Mouse (Mus musculus) cerebellum, adult 11 months (tissue): ENCODE measurements around the gene Syt8.
A peak's percentile ranks its signal among the peaks of the same experiment; 100 is the strongest.

ENCODE experiments used
- DNase-seq: peaks from one replicate; pipeline ENCODE4 v3.0.0; 2022

Gene Syt8

DNA sequence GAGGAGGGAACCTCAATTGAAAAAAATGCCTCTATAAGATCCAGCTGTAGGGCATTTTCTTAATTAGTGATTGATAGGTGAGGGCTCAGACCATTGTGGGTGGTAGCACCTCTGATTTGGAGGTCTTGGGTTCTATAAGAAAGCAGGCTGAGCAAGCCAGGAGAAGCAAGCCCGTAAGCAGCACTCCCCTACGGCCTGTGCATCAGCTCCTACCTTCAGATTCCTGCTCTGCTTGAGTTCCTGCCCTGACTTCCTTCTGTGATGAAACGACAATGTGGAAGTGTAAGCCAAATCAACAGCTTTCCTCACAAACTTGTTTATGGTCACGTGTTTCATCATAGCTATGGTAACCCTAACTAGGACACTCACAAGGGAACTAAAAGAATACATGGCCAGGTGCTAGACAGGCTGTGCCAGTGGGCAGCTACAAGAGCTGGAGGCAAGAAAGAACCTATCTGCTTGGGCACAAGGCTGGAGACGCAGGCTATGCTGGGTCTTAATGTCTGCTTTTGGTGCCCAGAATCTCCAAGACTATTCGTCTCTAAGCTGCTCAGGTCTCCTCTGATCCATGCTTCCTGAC, 14.5 kb downstream of the Syt8 start:
- no peak for DNase-seq

DNA sequence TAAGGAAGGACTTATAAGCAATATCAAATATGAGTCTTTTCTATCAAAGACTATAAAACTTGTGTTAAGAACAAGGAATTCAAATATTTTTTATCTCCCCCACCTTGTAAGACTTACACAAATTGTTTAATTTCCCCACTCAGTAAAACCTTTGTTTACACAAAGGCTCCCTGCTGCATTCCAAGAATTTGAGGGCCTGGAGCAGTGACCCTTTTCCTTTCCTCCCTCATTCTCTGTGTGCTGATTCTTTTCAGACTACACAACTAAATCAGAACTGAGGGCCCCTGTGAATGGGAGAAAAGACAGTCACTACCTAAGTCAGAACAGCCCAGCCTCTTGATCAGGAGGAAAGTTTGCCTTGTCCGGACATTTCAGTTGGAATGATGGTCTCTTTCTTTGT, 20.1 kb downstream of the Syt8 start:
- DNase-seq, result no peak

DNA sequence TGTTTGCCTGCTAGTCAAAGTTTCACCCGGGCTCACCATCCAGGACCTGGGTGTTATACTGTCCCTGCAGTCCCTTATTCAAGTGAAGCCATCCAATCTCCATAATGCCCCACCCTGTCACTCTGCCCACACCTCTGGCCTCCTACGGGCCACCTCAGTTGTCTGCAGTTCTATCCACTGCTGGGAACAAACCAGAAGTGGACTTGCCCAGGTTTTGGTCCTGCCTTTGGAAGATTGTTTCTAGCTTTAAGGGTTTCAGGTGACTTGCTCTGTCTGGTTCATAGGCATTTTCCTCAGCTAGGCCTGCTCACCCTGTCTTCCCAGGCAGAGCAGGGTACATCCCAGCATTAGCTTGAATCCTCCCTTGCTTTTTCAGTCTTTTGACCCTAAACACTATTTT, 20.6 kb downstream of the Syt8 start:
- DNase-seq, result peak; percentile 1

DNA sequence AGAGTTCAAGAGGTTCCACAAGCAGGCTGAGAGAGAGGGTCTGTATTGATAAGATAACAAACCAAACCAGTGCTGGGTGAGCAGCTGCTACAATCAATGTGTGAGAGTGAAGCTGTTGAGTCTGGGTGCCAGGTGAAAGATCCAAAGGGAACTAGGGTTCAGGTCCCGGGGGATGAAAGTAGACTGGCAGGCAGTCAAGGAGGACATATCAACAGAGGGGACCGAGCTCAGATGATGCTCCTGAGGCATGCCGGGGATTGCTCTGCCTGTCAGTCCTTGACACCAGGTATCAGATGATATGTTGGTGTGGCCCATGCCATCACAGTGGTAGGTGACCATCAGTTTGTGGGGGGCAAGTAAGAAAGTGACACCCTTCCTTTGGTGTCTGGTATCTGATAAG, 22.2 kb downstream of the Syt8 start:
- peak; percentile 34 for DNase-seq

DNA sequence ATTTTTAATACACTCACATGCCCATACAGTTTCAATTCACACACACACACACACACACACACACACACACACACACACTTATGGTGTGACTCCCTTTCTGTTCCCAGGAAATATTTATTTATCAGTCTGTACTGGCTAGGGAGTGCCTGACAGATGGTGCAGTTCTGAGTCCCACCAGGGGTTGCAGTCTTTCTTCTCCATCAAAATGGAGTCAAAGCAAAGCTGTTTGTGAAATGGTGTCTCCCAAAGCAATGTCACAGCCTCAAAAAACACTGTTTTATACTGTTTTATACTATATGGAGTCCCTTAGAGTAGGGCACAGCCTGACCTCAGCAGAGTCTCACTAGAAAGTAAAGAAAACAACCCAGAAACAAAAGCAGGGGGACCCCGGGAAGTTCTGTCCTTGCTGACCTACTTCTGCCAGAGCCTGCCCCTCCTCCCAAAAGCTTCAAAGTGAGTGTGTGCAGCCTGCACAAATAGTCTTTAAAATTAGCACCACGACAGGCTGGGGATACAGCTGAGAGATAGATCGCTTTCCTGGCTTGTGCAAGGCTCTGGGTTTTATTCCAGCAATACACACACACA, 22.7 kb downstream of the Syt8 start:
- DNase-seq, result peak; percentile 75

DNA sequence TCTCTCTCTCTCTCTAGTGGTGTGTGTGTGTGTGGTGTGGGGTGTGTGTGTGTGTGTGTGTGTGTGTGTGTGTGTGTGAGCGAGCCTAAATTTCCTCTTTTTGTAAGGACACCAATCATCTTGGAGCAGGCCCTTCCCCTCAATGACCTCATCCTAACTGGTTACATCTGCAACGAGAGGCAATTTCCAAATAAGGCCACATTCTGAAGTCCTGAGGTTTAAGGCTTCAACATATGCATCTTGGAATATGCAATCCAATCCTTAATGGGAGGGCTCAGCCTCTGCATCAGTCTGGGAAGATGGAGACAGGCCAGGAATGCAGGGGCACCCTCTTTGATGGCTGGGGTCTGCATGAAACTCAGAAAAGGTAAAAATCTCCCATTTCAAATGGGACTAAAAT, 23.4 kb downstream of the Syt8 start:
- DNase-seq, result no peak

DNA sequence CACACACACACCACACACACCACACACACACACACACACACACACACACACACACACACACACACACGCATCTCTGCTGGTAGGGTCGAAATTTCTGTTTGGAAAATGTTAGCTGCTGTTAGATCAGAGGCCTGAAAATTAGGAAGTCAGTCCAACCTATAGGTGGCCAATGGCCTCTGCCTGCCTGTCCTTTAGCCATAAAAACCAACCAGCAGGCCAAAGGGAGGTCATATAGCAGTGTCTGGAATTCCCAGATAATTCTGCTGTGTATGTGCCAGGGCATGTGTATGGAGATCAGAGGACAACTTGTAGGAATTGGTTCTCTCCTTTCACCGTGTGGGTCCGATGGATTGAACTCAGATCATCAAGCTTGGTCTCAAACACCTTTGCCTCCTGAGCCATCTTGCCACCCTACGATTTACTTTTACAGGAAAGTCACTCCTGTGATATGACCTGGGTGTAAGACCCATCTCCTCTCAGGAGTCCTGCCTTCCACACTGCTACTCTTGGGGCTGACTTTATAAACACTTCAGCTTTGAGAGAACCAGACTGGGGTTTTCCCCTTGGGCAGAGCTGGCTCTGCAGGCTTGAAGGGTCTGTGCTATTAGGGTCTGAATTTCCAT, 24.1 kb downstream of the Syt8 start:
- no peak for DNase-seq

DNA sequence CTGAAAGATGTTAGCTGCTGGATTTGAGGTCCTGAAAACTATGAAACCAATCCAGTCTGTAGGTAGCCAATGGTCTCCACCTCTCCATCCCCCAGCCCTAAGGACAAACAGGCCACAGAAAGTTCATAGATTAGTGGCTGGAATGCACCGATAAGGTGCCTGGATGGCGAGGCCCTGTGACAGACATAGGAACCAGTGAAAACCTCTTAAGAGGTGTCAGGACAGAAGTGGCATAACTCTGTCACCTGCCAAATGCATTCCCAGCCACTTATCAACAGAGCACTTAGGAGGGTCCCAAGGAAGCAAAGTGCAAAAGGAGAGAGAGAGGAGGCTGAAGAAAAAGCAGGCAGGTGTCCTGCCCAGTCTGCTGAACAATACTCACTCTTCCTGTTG, 24.6 kb downstream of the Syt8 start:
- no peak for DNase-seq

DNA sequence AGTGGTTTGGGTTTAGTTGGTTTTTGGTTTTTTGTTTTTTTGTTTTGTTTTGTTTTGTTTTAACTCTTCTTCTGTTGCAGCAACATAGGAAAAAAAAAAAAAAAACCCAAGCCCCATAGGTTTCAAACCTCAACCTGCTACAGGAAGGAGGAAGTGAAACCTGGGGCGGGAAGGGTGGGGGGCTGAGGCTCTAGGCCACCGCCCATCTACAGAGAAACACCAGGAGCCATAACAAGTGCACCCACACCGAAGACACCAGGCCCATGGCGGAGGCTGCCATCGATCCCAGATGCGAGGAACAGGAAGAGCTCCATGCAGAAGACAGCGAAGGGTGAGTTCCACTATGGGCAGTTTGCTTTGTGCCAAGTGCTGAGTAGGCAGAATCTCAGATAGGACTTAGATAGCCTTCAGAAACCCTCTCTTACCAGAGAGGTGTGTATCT, 26.0 kb downstream of the Syt8 start, which contains the start of gene Lsp1:
Lsp1 (plus strand) TSS at position 174 of the 442 bp plus-strand sequence.
- no peak for DNase-seq

DNA sequence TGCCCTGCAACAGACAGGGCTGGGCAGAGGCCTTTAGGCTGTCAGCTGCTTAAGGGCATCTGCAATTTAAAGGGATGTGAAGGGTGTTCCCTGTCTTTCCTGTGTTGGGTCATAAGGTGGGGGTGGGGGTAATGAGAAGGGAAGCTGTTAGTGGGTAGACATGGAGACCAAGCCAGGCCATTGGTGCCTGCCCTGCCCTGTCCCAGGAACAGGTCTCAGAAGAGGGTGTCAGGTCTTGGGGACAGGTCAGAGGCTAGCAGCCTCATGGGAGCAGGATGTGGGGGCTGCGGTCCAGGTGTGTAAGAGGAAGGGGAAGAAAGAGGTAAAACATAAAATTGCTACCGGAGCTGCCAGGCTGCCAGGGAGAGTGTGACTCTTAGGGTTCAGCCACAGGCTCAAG, 26.8 kb downstream of the Syt8 start:
- DNase-seq, result no peak

DNA sequence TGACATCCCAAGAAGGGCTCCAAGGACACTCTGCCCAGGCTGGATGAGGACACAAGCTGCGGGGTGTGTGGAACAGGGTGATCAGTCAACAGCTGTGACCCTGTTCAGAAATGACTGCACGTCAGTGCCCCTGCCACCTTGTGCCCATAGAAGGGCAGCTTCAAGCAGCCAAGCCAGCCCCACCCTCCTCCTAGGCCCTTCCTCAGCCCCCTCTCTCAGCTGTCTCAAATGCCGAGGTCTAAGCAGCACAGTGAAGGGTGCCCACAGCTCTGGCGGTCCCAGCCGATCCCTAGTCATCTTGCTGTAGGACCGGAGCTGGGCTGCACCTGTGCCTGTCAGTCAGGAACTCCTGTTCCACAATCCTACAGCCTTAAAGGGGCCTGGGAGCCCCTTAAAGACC, 27.5 kb downstream of the Syt8 start:
- no peak for DNase-seq

DNA sequence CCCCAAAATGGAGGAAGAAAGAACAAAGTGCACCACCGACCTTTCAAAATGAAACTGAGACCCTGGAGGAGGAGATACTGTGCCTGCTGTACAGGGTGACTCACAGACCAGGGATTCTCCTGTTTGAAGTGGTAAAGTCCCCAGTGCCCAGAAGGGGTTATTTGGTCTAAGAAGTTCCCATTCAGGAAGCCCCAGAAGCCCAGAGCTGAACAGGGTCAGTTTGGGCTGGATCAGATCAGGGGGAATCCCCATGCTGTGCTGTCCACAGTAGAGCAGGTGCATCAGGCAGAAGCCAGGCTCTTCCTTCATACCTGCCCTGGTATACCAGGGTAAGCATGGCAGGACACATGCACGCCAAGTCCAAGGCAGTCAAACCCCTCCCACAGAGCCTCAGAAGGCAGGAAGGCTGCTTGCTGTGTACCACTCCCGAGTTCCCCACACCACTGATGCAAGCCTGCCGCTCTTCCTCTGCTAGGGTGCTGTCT, 28.0 kb downstream of the Syt8 start:
- DNase-seq, result no peak

DNA sequence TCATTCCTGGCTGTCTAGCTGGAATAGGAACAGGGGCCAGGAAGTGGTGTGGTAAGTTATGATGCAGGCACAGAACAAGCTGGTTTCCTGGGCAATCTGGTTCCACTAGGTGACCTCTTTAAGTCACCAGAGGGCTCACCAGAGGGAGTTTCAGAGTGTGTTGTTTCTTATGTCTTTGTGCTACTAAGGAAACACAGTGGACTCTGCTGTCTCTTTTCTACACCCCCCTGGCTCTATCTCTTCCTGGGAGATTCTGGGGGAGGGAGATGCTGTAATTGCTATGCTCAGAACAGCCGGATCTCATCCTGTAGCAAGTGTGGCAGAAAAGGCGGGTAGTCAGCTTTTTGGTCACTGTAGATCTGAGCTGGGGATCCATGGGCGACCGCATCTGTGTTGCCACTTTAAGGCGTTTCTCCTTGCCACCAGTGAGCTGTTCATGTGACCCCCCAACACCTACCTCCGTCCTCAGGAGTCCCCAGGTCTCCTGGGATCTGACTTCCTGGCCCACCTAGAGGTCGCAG, 35.6 kb downstream of the Syt8 start:
- DNase-seq, result no peak

DNA sequence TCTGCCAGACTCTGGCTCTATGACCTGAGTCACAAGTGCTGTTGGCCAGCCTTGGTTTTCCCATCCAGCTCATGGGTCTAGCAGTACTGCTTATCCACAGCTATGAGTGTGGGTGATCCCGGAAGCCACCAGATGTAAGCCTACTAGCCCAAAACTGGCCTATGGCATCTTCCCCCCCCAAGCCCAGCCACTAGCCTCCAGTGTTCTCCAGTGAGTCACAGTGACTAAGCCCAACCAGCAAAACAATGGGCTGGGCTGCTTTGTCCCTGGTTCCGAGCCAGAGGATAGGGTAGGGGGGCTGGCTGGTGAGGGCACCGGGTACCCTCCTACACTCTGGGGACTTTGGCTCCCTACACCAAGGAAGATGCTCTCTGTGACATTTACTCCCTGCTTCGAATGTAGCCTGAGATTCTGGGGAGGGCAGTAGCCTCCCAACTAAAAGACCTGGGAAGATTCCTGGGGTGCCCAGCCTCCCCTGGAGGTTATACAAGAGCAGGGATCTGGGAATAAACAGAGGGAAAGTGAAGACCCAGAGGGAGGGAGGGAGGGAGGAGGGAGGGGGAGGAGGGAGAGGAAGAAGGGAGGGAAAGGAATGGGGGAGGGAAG, 36.3 kb downstream of the Syt8 start:
- DNase-seq, result no peak

DNA sequence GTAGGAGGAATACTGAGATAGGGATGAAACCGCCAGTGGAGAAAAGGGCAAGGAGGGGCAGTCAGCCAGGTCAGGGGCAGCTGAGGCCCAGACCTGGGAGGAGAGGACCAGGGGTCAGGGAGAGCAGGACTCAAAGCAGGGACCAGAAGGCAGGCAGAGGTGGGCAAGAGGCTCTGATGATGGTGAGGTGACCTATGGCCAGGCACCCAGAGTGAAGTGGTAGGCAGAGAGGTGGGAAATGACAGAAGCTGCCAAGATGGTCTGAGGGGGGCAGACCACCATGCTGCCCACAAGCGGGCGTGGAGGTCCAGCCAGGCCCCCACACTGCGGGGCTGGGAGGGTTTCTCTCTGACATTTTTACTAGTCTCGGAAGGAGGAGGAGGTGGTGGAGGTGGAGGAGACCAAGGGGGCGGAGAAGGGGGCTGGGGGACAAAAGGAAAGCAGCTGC, 36.8 kb downstream of the Syt8 start:
- DNase-seq, result no peak

DNA sequence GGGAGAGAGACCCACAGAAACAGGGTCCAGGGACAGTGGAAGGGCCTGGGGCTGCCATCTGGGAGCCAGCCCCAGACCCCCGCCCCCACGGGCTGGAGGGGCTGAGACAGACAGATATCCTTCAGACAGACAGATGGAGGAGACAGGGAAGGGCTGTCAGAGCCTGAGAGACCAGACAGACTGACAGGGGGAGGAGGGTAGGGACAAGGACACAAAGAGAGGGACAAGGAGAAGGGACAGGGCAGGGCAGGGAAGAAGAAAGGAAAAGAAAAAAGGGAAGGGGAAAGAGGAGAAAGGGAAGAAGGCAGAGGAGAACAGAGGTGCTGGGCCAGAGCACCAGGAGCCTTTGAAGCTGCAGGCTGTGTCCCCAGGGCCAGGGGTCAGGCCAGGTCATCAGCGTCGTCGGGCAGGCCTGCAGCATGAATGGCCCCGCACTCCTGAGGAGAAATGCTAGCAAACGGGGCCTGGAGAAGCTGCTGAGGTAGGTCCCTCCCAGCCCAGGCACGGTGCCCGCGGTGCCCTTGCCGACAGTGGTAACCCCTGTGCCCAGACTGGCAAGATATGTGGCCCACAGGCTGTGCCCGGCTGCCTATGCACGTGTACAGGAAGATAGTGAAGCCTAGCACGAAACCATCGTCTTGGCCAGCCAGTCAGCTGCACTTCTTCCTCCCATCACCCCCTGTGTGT, 37.4 kb downstream of the Syt8 start:
- DNase-seq, result no peak

DNA sequence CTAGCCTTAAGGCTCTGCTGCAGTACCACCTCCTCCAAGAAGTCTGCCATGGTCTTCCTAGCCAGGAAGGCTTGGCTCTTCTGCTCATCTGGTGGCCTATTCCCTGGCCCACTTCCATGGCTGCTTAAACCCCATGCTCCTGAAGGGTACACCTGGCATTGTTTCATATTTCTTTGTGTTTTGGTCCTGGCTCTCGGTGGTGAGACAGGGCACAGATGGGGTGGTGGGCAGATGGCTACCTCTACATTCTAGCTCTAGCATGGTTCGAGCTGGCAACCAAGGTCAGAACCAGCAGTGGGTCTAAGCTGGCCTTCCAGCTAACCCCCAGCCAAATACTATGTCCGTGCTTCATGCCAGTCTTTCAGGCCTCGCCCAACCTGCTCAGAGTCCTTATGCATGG, 38.3 kb downstream of the Syt8 start:
- no peak for DNase-seq

DNA sequence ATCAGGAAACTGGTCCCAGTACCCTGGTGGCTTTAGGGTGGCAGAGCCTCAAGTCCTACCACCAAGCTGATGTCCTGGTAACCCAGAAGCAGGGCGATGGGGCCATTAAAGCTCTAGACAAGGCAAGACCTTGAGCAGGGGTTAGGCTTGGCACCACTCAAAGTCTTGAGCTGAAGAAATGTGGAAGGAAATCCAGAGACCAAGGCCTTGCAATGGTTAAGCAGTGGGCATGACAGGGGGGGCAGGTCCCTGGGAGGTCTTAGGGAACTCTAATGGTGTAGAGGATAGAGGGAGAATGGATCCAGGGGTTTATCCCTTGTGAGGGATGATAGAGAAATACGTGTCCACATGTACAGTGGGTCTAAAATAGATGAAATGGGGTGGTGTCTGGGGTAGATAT, 38.8 kb downstream of the Syt8 start:
- no peak for DNase-seq

DNA sequence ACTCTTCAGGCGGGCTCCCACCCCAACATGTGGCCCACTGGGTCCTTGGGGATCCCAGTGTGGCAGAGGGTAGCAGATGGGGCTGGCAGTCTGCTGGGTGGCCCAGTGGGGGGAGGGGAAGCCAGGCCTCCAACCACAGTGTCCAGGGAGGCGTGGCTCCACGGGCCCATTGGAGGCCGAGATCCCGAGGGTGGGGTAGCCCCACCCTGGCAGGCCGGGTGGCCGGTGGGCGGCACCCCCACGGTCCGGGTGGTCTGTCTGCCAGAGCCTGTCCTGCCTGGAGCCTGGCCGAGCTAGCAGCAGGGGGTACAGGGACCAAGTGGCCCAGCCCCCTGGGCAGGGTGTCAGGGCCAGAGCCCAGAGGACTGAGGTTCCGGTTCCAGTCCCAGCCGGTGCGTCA, 40.1 kb downstream of the Syt8 start:
- no peak for DNase-seq

DNA sequence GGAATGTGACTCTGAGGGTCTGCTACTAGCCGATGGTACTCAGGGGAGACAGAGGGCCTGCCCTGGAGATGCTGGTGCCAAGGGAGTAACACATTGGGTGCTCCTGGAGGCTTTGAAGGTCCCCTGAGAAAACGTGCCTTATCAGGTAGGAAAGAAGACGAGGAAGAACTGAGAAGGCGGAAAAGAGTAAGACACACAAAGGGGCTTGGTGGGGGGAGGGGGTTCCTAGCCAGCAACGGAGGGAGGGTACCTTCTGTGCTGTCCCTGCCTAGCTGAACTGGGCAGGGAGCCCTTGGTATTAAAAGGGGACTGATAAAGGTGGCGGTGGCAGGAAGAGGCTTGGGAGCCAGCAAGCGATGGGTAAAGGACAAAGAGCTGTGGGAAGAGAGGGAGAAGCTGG, 41.0 kb downstream of the Syt8 start:
- DNase-seq, result no peak

DNA sequence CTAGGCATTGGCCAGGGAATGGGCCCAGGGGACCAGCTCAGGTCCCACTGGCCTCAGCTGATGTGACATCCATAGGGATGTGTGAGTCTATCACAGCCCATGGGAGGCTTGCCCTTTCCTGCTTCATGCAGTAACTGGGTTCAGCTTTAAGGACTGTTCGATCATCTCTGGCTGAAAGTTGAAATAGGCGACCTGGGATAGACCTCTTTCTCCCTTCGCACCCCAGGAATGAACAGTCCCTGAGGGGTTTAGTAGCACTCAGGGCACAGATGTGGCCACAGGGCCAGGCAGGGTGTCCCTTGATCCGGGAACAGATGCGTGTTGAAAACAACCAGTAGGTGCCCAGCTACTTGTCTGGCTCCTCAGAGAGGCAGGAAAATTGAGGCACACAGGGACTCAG, 41.6 kb downstream of the Syt8 start:
- DNase-seq, result no peak

DNA sequence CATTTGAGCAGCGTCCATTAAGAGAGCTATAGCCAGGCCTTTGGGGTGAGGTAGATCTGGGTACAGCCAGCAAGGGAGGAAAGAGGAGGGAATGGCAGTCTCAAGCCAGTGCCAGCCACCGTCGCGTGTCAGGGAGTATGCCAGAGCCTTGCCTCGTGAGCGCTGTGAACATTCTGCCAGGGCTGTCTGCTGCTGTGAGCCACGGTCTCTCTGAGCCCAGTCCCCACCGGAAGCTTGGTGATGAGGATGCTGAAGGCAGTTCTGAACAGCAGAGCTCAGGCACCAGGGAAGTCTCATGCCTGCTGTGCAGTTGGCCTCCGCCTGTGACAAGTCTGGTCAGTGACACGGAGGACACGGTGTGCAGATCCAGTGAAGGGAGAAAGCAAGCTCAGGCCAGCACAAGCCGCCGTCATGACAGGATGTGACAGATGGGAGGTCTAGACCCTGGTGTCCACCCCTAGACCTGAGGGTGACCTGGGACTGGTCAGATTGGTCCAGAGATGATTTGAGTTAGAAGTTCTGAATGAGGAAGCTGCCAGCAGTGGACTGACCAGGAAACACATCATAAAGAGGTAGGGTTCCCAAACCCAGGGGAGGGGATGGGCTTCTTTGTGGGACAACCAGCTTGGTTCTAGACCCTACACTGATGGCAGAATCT, 42.3 kb downstream of the Syt8 start:
- DNase-seq, result no peak

DNA sequence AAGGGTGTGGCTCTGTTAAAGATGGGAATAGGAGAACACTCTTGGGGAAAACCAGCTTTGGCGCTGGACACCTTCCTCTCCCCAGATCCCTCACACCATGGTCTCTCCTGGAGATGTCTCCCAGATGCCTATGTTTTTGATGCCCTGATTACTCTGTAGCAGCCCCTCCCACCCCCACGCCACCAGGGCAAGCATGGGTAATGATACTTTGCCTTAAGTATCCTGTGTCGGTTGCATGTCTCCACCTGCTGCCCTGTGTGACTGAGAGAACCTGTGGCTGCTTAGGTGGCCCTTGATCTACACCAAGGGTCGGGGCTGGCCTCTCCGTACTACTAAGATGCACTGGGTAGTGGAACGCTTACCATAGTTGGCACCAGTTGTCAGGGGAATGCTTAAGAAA, 43.4 kb downstream of the Syt8 start:
- DNase-seq, result no peak
